In the genomic region with DNA sequence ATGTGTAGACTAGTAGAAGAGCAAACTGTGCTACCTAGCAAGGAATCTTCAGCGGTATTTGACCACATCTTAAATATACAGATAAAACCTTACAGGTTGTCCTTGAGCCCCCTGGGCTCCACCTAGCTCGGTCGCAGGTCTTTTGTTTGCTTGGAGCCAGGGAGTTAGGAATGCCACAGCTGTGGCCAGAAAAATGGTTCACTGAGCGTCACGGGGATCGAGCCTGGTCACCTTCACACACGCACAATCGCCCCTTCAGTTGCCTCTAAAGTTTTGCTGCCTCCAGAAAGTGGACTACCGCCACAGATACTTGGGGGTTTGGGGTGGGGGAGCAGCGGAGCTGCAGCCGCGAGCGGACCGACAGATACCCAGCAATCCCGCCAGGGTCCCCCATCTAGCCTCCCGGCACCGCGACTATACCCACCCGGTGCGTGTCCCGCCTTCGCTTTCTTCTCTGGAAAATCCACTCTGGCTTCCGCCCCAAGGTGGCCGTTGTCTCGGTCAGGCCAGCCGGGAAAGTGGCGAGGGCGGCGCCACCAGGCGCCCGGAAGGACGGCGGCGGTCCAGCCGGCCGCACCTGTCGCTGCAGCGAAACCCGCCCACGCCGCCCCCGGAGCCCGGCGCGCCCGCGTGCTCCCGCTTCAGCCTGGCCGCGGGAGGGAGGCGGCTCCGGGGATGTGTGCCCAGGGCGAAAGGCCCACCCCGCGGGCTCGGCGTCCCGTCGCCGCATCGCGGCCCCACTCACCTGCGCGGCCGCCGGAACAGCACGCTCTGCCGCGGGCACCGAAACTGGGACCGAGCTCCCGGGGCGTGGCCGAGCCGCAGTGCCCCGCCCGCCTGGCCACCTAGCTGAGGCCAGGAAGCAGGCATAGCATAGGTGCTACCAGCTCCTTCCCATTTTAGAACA, we compare ENCODE assay signal across 7 mouse cellular contexts. TPM values are rescaled to one million over a fixed set of nuclear protein-coding genes. Genes with fewer than 3 reads are reported as not detected.
DNase-seq lines count a peak whose midpoint lies in the region; ATAC-seq and TF ChIP-seq lines count a peak whose summit lies in the region.

TSS of gene Marveld2 (minus strand) at position 791 of the 907 bp plus-strand sequence.

- no peak for TF ChIP-seq POLR2A in small intestine, adult 2 months (IDR thresholded peaks at IDR 0.05; ENCODE audit: low read depth, low read length)

- peak; percentile 71 for ATAC-seq in activated CD4-positive, CD25-positive, alpha-beta regulatory T cell, adult 4 months
- ATAC-seq in inflammation-experienced regulatory T-cells, adult 6 months, result peak; percentile 74
- no peak; the same call in 1 of the 2 replicates for ATAC-seq in limb, embryonic 11.5 days (ENCODE audit: insufficient number of reproducible peaks, low FRiP score, low TSS enrichment, low read depth)

- no peak for TF ChIP-seq CTCF in small intestine, adult 2 months (IDR thresholded peaks at IDR 0.05; ENCODE audit: extremely low read depth, insufficient read length, insufficient replicate concordance, low read depth, low read length)

- H3K9ac ChIP-seq in limb, embryonic 11.5 days (ENCODE audit: low read length), result peak within 1 kb of the TSS; percentile 61

- peak; percentile 71 for DNase-seq in cerebellum, postnatal 10 days
- DNase-seq in gastrocnemius, postnatal 10 days, result peak; percentile 51
- DNase-seq in limb, embryonic 11.5 days (ENCODE audit: low spot score), result peak; percentile 47
- DNase-seq in midbrain, embryonic 10.5 days (ENCODE audit: low spot score), result peak; percentile 47

- H3K4me3 ChIP-seq in limb, embryonic 11.5 days (ENCODE audit: low read depth, low read length), result peak within 1 kb of the TSS; percentile 53
- H3K4me3 ChIP-seq in midbrain, embryonic 10.5 days, result peak within 1 kb of the TSS; percentile 63
- H3K4me3 ChIP-seq in small intestine, adult 2 months (ENCODE audit: low read depth, low read length), result peak within 1 kb of the TSS; percentile 87

- 0 out of 2 replicates have a peak, but pooled peaks cover 4% of the 10 kb centered on the region for H3K4me1 ChIP-seq in limb, embryonic 11.5 days (ENCODE audit: control insufficient read depth, insufficient read depth, low read length)
- H3K4me1 ChIP-seq in midbrain, embryonic 10.5 days, result peaks cover 9% of the 10 kb centered on the region
- H3K4me1 ChIP-seq in small intestine, adult 2 months (ENCODE audit: control insufficient read depth, insufficient read depth, insufficient read length, low read length), result no peaks in the 10 kb centered on the region; the same call in 1 of the 2 replicates

- peaks cover 8% of the 10 kb centered on the region for H3K36me3 ChIP-seq in limb, embryonic 11.5 days (ENCODE audit: control insufficient read depth, insufficient read depth, low read length)
- peaks cover 43% of the 10 kb centered on the region for H3K36me3 ChIP-seq in midbrain, embryonic 10.5 days
- peaks cover 13% of the 10 kb centered on the region for H3K36me3 ChIP-seq in small intestine, adult 2 months (ENCODE audit: control insufficient read depth, insufficient read depth, low read length)

- H3K27me3 ChIP-seq in limb, embryonic 11.5 days (ENCODE audit: control insufficient read depth, insufficient read depth, low read length), result peaks cover 13% of the 10 kb centered on the region; the same call in 1 of the 2 replicates
- H3K27me3 ChIP-seq in midbrain, embryonic 10.5 days (ENCODE audit: low read depth, poor library complexity, severe bottlenecking), result peaks cover 30% of the 10 kb centered on the region
- no peaks in the 10 kb centered on the region for H3K27me3 ChIP-seq in small intestine, adult 2 months (ENCODE audit: control insufficient read depth, insufficient read depth, low read length)

- WGBS in limb, embryonic 11.5 days, result 3% methylated on average over 64 of the region's 77 CpGs
- 2% methylated on average over 77 of the region's 77 CpGs for WGBS in midbrain, embryonic 10.5 days
- 2% methylated on average over 77 of the region's 77 CpGs for WGBS in small intestine, adult 2 months

- no peaks in the 10 kb centered on the region for H3K9me3 ChIP-seq in limb, embryonic 11.5 days (ENCODE audit: control insufficient read depth, low read length)
- H3K9me3 ChIP-seq in midbrain, embryonic 10.5 days (replicated peaks), result no peaks in the 10 kb centered on the region

- no peak within 1 kb of the TSS for H3K27ac ChIP-seq in limb, embryonic 11.5 days (replicated peaks; ENCODE audit: low read depth, low read length)
- H3K27ac ChIP-seq in midbrain, embryonic 10.5 days (replicated peaks), result peak within 1 kb of the TSS; percentile 63; the same call in 1 of the 2 replicates
- peak within 1 kb of the TSS; percentile 45 for H3K27ac ChIP-seq in small intestine, adult 2 months (ENCODE audit: insufficient read depth, low read depth, low read length)

- H3K4me2 ChIP-seq in limb, embryonic 11.5 days (ENCODE audit: low read depth, severe bottlenecking), result peak within 1 kb of the TSS; percentile 95

RNA-seq across cellular contexts. Expression of gene Marveld2, which starts in this region (rescaled TPM):
- polyA plus RNA-seq in activated CD4-positive, CD25-positive, alpha-beta regulatory T cell, adult 4 months (2017; shearing (Covaris generic)), result 1 to 10 TPM; 5.1 to 5.5 TPM
- total RNA-seq in gastrocnemius, postnatal 10 days (2021), result 1 to 10 TPM; 1.2 TPM
- polyA plus RNA-seq in inflammation-experienced regulatory T-cells, adult 6 months (2017; shearing (Covaris generic)), result 1 to 10 TPM; 4.3 to 9.7 (median 7.9) TPM
- polyA plus RNA-seq in limb, embryonic 11.5 days (2014; fragmentation: Nextera tagmentation; extraction: Ambion mirVana), result 2.9 and 3.2 TPM in 2 replicates
- 2.1 and 2.3 TPM in 2 replicates for polyA plus RNA-seq in midbrain, embryonic 10.5 days (2016; fragmentation: Nextera tagmentation; extraction: Ambion mirVana)
- polyA plus RNA-seq in small intestine, adult 2 months (2012; rRNA removed), result 8.0 and 18.3 TPM in 2 replicates
